Mouse (Mus musculus): Measurements from ENCODE around the gene Cluh.

Gene Cluh

DNA sequence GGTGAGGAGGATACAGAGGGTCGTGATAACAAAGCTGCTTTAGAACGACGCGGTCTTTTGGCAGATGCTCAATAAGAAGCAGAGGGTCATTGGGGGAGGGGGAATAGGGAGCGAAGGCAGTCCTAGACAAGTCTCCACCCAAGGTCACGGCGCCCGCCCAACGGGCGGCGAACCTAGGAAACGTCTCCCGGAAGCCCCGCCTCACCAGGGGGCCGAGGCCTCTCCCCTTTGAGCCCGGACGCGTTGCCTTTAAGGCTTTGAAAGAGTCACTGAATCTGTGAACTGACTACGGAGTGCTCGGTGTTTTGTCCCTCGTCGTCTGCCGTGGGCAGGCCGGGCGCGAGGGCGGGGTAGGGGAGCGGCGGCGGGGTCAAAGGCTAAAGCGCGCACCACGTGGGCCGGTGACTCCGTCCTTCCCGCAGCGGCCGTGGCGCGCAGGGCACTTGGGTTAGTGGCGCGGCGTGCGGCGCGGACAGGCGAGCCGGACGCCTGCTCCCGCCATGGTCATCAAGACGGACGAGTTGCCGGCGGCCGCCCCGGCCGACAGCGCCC, at the start of gene Cluh:
Cluh (plus strand) TSS at position 401 of the 552 bp plus-strand sequence.
- peak; percentile 88 for DNase-seq (ENCODE audit: low read depth, low spot score)

GRCm38 (mm10) chr11:74602286-74602685, 47.0 kb upstream of the Cluh start:
- DNase-seq (ENCODE audit: low read depth, low spot score) = no peak

DNA sequence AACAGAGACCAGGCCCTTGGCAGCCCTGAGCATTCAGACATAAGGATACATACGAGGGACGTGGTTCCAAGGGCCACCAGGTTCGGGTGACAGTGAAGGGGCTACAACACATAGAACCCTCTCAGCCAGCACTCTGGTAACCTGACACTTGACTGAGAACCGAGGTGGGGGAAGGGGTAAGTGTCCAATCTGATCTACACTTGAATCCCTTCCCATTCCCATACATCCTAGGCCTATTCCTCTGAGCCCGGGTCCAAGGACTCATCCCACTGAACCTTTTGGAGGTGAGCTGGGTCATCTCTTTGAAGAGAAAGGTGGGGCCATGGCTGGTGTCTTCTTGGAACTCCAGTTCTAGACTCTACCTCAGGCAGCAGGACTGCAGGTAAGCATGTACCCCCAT, 39.2 kb upstream of the Cluh start:
- no peak for DNase-seq (ENCODE audit: low read depth, low spot score)

GRCm38 (mm10) chr11:74610545-74611176, 38.6 kb upstream of the Cluh start, which contains the start of gene Rap1gap2:
TSS of gene Rap1gap2 (minus strand) at chr11:74610915.
- no peak for DNase-seq (ENCODE audit: low read depth, low spot score)

DNA sequence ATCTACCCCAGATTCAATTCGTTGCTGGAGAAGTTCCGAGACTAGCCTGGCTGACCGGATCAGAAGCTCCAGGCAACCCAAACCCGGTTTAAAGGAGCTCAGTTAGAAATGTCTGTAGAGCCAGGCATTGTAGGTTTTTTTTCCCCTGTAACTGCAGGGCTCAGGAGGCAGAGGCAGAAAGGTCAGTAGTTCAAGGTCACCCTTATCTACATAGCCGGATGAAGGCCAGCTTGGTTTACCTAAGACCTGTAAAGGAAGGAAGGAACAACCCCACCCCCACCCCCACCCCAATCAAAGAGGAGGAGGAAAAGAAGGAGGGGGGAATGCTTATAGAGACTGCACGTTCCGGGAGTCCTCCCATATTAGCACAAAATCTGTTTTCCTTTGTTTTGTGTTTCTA, 37.9 kb upstream of the Cluh start:
- no peak for DNase-seq (ENCODE audit: low read depth, low spot score)

GRCm38 (mm10) chr11:74613428-74613827, 35.9 kb upstream of the Cluh start:
- DNase-seq (ENCODE audit: low read depth, low spot score) = no peak

DNA sequence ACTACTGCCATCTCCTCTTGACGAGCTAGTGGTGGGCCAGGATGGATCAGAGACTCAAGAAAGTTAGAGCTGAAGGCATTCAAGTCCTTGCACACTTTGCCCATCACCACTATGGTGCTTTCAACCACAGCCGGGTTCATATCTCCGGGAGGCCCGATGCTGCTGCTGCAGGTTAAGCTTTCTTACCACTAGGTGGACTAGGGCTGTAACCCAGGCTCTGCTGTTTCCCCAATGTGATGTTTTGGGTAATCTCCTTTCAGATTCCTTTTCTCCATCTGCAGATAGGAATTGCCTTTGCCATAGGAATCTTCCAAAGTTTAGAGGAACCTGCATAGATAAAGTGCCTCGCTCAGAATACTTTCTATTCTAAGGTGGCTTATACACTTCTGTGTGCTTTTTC, 33.7 kb upstream of the Cluh start:
- no peak for DNase-seq (ENCODE audit: low read depth, low spot score)

- DNase-seq (ENCODE audit: low read depth, low spot score) = peak; percentile 81
Observed at GRCm38 (mm10) chr11:74619201-74619955, 29.9 kb upstream of the Cluh start, which contains the start of gene Ccdc92b. TSS of gene Ccdc92b (plus strand) at chr11:74619605.

GRCm38 (mm10) chr11:74619956-74620300, 29.4 kb upstream of the Cluh start:
- DNase-seq (ENCODE audit: low read depth, low spot score) = no peak

DNA sequence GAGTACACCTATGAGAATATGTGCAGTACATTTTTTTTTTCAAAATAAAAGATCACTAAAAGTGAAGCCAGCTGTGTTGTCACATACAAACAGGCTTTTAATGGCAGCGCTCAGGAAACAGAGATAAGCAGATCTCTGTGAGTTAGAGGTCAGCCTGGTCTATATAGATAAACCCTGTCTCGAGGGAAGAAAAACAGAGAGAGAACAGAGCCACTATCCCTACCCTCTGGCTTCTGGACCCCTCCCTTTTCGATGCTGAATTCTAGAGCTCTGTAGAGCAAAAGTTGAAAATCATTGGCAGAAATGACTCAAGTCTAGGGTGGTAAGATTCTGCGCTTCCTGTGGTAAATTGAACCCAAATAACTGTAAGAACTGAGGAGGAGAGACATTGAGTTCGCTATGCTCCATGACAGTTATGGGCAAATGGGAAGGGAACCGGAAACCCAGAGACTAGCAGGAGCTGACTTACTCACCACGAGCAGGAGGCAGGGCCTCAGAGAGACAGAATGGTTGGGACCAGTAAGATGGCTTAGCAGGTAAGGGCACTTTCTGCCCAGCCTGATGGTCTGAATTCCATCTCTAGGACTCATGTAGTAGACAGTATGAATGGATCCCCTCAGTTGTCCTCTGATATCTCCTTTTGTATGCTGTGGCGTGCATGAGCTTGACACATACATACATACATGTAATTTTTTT, 27.2 kb upstream of the Cluh start:
- no peak for DNase-seq (ENCODE audit: low read depth, low spot score)

DNA sequence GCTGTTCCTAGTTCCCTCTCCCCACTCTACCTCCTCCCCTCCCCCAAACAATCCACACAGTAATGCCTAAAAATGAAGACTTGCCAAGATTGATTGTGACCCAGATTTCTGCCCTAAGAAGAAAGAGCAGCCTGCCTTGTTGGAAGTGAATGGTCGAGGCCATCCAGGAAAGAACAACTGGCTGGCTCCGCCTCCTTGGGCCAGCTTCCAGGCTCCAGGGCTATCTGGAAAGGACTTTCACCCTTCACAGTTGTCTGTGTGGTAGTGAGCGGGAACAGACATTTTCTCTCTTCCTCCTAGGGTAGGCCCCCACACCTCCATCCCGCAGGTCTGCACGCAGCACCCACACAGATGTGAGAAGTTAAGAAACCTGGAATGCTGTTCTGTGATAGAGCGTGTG, 25.6 kb upstream of the Cluh start:
- DNase-seq (ENCODE audit: low read depth, low spot score) = no peak

GRCm38 (mm10) chr11:74625333-74625732, 24.0 kb upstream of the Cluh start:
- DNase-seq (ENCODE audit: low read depth, low spot score) = no peak

DNA sequence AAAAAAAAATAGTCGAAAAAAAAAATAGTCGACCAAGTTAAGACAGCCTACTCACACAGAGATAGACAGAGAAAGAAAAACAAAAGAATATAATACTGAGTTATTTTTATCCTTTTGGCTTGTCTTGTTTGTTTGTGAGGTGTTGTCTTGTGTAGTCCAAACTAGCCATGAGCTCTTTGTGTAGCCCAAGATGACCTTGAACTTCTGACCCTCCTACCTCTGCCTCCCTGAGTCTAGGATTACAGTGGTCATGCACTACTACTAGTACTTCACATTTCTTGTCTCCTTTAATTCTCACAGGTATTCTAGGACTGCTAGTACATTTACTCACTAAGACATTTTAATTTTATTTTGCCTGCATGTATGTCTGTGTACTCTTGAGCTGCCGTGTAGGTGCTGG, 21.8 kb upstream of the Cluh start:
- no peak for DNase-seq (ENCODE audit: low read depth, low spot score)

- DNase-seq (ENCODE audit: low read depth, low spot score) = no peak
Observed at GRCm38 (mm10) chr11:74631880-74632789, 17.2 kb upstream of the Cluh start.

DNA sequence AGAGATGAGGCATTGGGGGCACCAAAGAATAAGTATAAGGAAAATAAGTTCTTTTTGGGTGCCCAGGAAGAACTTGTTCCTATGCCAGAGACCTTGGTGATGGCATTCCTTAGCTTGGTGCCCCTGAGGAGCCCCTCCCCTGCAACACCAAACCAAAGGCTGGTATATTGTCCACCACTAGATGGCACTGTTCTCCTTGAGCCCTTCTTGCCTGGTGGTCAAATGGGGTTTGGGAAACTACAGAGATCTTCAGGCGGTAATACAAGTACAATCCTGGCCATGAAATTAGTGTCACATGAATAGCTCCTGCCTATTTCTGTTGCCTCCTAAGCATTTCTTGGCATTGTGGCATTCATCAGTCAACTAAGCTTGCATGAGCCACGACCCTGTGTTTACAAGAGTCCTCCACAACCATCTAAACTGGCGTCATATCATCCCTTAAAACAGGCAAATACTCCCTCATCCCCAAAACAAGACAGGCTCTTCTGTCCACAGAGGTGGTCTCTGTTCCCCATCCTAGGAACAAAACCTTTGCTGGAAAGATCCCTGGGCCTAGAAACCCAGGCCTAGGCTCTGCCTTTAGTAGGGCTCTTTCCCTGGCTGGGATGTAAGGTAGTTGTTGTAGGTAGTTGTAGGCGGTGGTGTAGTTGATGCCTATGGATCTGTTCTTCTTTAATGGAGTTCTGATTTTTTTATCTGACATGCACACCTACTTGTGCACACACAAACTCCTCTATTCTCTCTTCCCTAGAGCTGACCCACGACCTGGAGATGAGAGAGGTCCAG, 14.6 kb upstream of the Cluh start:
- peak; percentile 71 for DNase-seq (ENCODE audit: low read depth, low spot score)

GRCm38 (mm10) chr11:74637486-74637885, 11.8 kb upstream of the Cluh start:
- no peak for DNase-seq (ENCODE audit: low read depth, low spot score)

DNA sequence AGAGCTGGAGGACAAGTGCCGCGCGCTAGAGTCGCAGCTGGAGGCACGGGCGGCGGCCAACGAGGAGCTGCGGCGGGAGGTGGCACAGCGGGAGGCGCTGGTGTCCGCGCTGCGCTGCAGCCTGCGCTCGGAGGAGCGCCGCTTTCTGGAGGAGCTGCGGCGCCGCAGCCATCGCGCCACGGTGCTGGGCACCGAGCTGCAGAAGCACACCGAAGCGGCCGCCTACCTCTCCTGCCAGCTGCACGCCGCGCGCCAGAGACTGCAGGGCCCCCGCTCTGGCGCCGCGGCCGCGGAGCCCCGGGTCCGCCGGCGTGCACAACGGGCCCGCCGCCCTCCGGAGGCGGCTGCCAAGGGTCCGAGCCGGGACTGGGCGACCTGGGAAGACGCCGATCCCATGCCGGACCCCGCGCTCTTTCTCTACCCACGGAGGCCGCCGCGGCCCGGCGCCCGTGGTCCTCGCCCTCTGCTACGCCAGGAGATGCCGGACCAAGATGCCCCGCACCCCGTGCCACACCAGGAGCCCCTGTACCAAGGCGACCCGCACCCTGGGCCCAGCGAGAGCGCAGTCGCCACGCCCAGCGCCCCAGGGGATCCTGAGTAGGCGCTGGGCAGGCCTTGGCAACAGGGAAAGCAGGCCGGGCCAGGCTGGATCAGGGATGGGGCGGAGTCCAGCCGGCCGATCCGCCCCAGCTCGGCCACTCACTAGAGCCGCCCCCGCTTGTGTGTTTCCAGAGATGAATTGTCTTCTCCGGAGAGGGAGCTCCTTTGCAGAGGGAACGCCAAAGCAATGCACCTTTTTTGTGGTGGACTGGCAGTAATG, 11.1 kb upstream of the Cluh start:
- DNase-seq (ENCODE audit: low read depth, low spot score) = peak; percentile 51

DNA sequence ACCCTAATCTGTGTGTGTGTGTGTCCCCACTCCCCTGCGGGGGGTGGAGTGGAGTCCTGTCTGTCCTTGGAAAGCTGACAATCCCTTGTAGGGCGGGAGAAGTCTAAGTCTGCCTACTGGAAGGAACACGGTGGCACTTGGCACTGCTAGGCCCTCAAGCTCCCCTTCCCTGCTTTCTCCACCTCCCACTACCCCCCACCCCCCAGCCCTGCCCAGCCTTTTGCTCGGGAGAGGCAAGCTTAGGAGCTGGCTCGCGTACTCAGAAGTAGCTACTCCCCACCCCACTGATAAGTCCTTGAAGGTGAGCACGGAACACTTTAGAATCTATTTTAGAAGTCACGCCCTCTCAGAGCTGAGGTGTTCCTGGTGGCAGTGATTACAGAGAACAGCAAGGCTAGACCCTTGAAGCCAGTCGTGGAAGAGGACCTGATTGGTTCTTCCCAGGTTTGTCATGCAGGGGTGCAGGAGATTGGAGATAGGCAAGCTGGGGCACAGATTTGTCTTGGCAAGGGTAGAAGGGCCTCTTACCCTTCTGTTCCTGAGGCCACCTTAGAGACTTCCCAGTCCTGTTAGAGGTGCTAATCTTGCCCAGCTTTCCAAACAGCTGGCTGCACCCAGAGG, 10.4 kb upstream of the Cluh start:
- DNase-seq (ENCODE audit: low read depth, low spot score) = no peak

- no peak for DNase-seq (ENCODE audit: low read depth, low spot score)
Observed at GRCm38 (mm10) chr11:74639628-74640027, 9.7 kb upstream of the Cluh start.
